Mouse (Mus musculus) cerebellum, adult 2 months (tissue): ENCODE measurements around the gene Odf3b.

Experiments
- CTCF ChIP-seq: fragments of 200-500 bp; IDR thresholded peaks from 2 replicates; pipeline ENCODE4 v1.5.1; 2011; ENCODE audit warnings: low read depth, mild to moderate bottlenecking, control low read depth, low read length, moderate library complexity, borderline replicate concordance; ENCODE audit not compliant: insufficient read depth
- POLR2A ChIP-seq: fragments of 200-500 bp; IDR thresholded peaks from 2 replicates; pipeline ENCODE4 v1.6.1; 2011; ENCODE audit warnings: low read length, control low read depth, borderline replicate concordance; ENCODE audit not compliant: insufficient read depth

DNA sequence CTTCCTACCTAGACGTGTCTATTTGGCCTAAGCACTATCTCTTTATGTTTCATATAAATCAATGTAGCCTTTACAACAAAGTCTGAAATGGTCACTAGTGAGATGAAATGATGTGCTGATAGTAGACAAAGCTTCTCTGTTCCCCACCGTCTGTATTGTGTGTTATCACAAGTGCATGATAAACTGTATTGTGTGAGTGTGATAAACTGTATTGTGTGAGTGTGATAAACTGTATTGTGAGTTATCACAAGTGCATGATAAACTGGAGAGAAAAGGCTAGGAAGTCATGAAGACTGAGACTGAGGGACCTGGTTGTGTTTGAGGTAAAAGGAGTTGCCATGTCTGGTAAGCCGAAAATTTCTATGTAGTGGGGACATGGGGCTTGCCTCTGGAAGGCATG is 20.3 kb downstream of the Odf3b start:
- TF ChIP-seq POLR2A (no peak), CTCF (no peak)
